Mouse (Mus musculus) neural tube, embryonic 13.5 days (tissue): ENCODE measurements at regions not wholly inside any gene's neighbourhood (a gene's known extent, or its start where the extent isn't known, plus 50 kb on each side); places are given as distances from the start of the nearest gene placed in this dataset.

Source experiments
- ATAC-seq: fragments of 200-750 bp; cut with Nextera tagmentation; 2 replicates; pipeline ENCODE4 v1.8.0; 2017; ENCODE audit warnings: low read depth, mild to moderate bottlenecking, moderate TSS enrichment, moderate library complexity
- H3K27ac ChIP-seq: fragments of 300-500 bp; sonication (generic); replicated peaks from 2 replicates; pipeline ENCODE4 v1.5.1; 2015; ENCODE audit warnings: moderate library complexity, mild to moderate bottlenecking, inconsistent platforms
- H3K27me3 ChIP-seq: fragments of 300-500 bp; sonication (generic); 2 replicates; pipeline ENCODE4 v1.6.1; 2015; ENCODE audit warnings: mild to moderate bottlenecking, inconsistent platforms
- H3K36me3 ChIP-seq: fragments of 300-500 bp; sonication (generic); 2 replicates; pipeline ENCODE4 v1.6.1; 2015; ENCODE audit warnings: mild to moderate bottlenecking, inconsistent platforms
- H3K4me1 ChIP-seq: fragments of 300-500 bp; sonication (generic); replicated peaks from 2 replicates; pipeline ENCODE4 v1.6.1; 2015; ENCODE audit warnings: inconsistent platforms
- H3K4me2 ChIP-seq: fragments of 300-500 bp; sonication (generic); 2 replicates; pipeline ENCODE4 v1.6.1; 2015; ENCODE audit warnings: inconsistent platforms, mild to moderate bottlenecking, moderate library complexity
- H3K4me3 ChIP-seq: fragments of 300-500 bp; sonication (generic); 2 replicates; pipeline ENCODE4 v1.5.1; 2015; ENCODE audit warnings: mild to moderate bottlenecking, inconsistent platforms
- H3K9ac ChIP-seq: fragments of 300-500 bp; sonication (generic); 2 replicates; pipeline ENCODE4 v1.6.1; 2015; ENCODE audit warnings: moderate library complexity, mild to moderate bottlenecking, inconsistent platforms
- H3K9me3 ChIP-seq: fragments of 300-500 bp; sonication (generic); 2 replicates; pipeline ENCODE4 v1.6.1; 2016; ENCODE audit warnings: inconsistent platforms
- WGBS: fragments of 180-500 bp; shearing (Covaris S2); methylation state at CpG from one replicate; pipeline ENCODE4 v1.1.7; 2015; 5-methylcytosine and 5-hydroxymethylcytosine counted together

- 65% methylated on average over 7 of the region's 7 CpGs for WGBS
- ATAC-seq: no peak
These were observed 412.1 kb downstream of the Sox11 start for GRCm38 (mm10) chr12:26930155-26930867.

DNA sequence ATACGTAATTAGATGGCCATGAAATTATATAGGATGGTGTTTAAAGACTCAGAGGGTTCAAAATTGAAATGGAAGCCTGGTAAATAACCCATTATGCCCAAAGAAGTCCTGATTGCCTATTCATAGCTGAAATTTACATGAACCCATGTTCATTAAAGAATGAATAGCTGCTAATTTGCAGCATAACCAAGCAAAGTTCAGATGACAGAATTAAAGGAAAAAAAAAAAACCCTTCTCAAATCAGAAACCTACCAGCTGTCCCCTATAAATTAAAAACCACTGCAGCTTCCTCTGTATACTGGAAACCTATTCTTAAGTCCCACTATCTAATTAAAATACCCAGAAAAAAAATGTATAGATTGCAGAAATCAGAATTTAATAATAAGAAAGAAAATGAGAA lies 436.2 kb downstream of the Sox11 start:
- no peak overlapping the region for H3K27ac ChIP-seq
- ATAC-seq: no peak
- no peak overlapping the region for H3K9ac ChIP-seq
- H3K9me3 ChIP-seq: no peaks in the 10 kb centered on the region
- no peak overlapping the region for H3K4me3 ChIP-seq
- WGBS: 63% methylated on average over 1 of the region's 1 CpGs
- H3K4me1 ChIP-seq: peaks cover 32% of the 10 kb centered on the region
- H3K4me2 ChIP-seq: no peak overlapping the region
- H3K36me3 ChIP-seq: no peaks in the 10 kb centered on the region
- H3K27me3 ChIP-seq: no peaks in the 10 kb centered on the region

More at GRCm38 (mm10) chr12:26930155-26930867, 412.1 kb downstream of the Sox11 start:
- H3K9ac ChIP-seq: no peak overlapping the region
- H3K4me1 ChIP-seq: no peaks in the 10 kb centered on the region
- no peak overlapping the region for H3K4me2 ChIP-seq
- H3K9me3 ChIP-seq: no peaks in the 10 kb centered on the region
- no peaks in the 10 kb centered on the region for H3K27me3 ChIP-seq
- no peak overlapping the region for H3K27ac ChIP-seq
- no peak overlapping the region for H3K4me3 ChIP-seq
- no peaks in the 10 kb centered on the region for H3K36me3 ChIP-seq

DNA sequence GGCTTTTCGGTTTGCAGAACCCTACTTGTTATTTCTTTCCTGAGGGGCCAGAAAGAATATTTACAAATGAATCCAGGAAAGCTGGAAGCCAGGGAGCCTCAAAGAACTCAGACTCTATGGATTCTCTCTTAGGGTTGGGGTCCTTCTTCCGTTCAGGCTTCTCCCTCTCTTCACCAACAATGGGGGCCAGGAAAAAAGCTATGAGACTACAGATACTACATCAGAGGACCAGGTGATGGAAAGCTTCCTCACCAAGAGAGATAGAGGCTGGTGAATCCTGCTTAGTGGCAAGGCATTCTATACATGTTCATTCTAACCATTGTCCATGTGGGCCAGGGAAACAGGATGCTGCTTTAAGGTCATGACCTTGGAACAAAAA lies 434.9 kb downstream of the Cmpk2 start:
- peak overlapping the region; percentile 31 for H3K4me3 ChIP-seq
- H3K27me3 ChIP-seq: no peaks in the 10 kb centered on the region
- peak overlapping the region; percentile 92 for H3K27ac ChIP-seq
- H3K4me2 ChIP-seq: peak overlapping the region; percentile 58
- H3K4me1 ChIP-seq: peaks cover 32% of the 10 kb centered on the region
- H3K36me3 ChIP-seq: no peaks in the 10 kb centered on the region
- H3K9me3 ChIP-seq: no peaks in the 10 kb centered on the region
- 4% methylated on average over 2 of the region's 2 CpGs for WGBS
- no peak; the same call in 1 of the 2 replicates for ATAC-seq
- H3K9ac ChIP-seq: no peak overlapping the region; the same call in 1 of the 2 replicates

DNA sequence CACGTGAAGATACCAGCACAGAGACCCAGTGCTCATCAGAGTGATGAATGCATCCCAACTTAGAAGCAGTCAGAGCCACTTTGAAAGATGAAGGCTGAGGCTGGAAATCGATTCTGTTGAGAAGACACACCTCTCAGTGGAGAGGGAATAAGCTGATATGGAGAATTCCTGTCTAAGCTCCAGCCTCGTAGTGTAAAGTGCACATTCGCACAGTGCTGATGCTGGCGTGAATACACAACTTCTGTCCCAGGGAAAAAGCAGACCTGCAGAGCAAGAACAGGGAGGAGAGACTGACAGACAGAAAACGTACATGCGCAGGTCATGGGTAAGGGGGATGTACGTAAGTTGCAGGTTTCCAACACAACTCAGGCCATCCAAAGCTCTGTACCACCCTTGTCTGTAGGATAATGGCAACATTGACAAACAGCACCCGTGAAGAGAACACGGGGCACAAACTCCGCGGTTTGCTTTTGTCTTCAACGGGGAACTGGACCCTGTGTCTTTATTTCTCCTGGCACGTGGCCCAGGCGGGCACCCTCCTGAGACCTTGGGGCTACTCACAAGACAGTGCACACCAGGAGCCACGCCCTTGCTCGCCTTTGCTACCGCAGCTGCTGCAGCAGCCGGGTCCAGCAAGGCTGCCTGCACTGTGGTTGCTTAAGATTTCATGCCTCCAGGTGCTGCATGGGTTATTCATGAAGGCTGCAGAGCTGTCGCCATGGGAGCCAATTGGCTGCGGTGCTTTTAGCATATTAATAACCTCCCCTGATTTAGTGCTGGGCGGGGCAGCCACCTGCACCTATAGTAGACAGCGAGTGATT lies 434.3 kb downstream of the Cmpk2 start:
- Histone ChIP-seq H3K9ac (peak overlapping the region; percentile 62), H3K27me3 (no peaks in the 10 kb centered on the region), H3K4me1 (peaks cover 32% of the 10 kb centered on the region), H3K36me3 (no peaks in the 10 kb centered on the region), H3K9me3 (no peaks in the 10 kb centered on the region), H3K4me3 (peak overlapping the region; percentile 31), H3K4me2 (peak overlapping the region; percentile 58), H3K27ac (peak overlapping the region; percentile 92)
- ATAC-seq: peak; percentile 93
- 10% methylated on average over 23 of the region's 23 CpGs for WGBS

DNA sequence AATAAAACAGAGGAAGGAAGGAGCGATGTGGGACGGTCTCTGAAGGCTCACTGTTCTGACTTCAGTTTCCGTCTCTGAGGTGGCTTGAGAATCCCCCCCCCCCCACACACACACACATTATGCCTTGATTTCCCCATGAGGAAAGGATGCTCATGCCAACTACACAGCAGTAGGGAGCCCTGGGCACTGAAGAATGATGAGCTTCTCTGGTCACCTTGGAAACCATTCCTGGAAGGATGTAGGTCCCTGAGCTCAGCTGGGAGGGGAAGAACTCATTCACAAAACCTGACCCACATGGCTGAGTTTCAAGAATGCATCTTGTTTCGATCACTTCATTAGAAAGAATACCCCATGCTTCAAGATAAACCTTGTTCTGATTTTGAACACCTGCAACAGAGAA lies 422.2 kb downstream of the Cmpk2 start:
- no peaks in the 10 kb centered on the region for H3K9me3 ChIP-seq
- no peaks in the 10 kb centered on the region for H3K36me3 ChIP-seq
- no peak overlapping the region for H3K9ac ChIP-seq
- no peak overlapping the region for H3K4me2 ChIP-seq
- 15% methylated on average over 4 of the region's 4 CpGs for WGBS
- no peak overlapping the region for H3K27ac ChIP-seq
- peaks cover 30% of the 10 kb centered on the region for H3K4me1 ChIP-seq
- H3K27me3 ChIP-seq: no peaks in the 10 kb centered on the region
- no peak overlapping the region for H3K4me3 ChIP-seq
- 0 out of 2 replicates have a peak, but pooled peaks have one; percentile 65 for ATAC-seq

DNA sequence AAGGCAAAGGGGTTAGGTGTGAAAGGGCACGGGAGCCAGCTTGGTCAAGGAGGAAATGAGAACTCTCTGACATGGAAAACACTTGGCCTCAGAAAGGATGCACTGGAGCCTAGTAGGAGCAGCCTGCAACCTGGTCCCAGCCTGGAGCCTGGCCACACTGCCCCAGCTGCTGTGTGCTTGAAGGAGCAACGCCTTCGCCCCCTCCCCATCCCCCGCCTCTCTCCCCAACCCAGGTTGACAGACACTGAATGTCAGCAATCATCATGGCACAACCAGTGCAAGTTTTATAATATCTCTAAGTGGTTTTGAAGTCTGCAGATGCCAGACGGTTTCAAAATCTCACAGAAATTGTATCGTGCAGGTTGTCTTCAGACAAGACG lies 417.6 kb downstream of the Cmpk2 start:
- H3K27me3 ChIP-seq: no peaks in the 10 kb centered on the region
- no peak overlapping the region for H3K4me2 ChIP-seq
- WGBS: 63% methylated on average over 7 of the region's 7 CpGs
- no peak overlapping the region for H3K4me3 ChIP-seq
- ATAC-seq: no peak
- peak overlapping the region; percentile 93 for H3K27ac ChIP-seq
- H3K9me3 ChIP-seq: no peaks in the 10 kb centered on the region
- H3K9ac ChIP-seq: no peak overlapping the region
- no peaks in the 10 kb centered on the region for H3K36me3 ChIP-seq
- H3K4me1 ChIP-seq: peaks cover 64% of the 10 kb centered on the region

- ATAC-seq: peak; percentile 55; the same call in 1 of the 2 replicates
- no peaks in the 10 kb centered on the region for H3K27me3 ChIP-seq
- H3K9ac ChIP-seq: peak overlapping the region; percentile 43; the same call in 1 of the 2 replicates
- H3K36me3 ChIP-seq: no peaks in the 10 kb centered on the region
- H3K4me1 ChIP-seq: peaks cover 61% of the 10 kb centered on the region
- H3K4me2 ChIP-seq: peak overlapping the region; percentile 27
- peak overlapping the region; percentile 93 for H3K27ac ChIP-seq
- 24% methylated on average over 12 of the region's 12 CpGs for WGBS
- no peak overlapping the region for H3K4me3 ChIP-seq
- no peaks in the 10 kb centered on the region for H3K9me3 ChIP-seq
These were observed 417.0 kb downstream of the Cmpk2 start for GRCm38 (mm10) chr12:26885831-26886634.

DNA sequence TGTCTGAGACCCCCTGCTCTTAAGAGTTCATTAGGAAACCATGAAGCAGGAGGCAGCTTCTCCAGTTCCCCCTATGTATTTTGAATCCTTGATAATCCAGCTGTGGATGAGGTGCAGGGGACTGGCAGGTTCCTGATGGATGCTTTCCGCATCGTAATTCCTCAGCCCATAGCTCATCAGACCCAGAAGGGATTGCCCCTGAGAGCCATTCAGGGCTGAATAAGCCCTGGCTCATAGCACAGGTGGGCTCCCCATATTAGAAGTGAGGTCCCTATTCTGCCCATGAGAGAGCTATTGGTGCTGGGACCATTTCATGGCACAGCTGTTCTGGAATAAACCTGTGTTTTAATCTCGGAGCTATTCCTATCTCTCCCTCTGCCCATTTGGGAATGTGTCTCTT lies 416.1 kb downstream of the Cmpk2 start:
- peak; percentile 60; the same call in 1 of the 2 replicates for ATAC-seq

DNA sequence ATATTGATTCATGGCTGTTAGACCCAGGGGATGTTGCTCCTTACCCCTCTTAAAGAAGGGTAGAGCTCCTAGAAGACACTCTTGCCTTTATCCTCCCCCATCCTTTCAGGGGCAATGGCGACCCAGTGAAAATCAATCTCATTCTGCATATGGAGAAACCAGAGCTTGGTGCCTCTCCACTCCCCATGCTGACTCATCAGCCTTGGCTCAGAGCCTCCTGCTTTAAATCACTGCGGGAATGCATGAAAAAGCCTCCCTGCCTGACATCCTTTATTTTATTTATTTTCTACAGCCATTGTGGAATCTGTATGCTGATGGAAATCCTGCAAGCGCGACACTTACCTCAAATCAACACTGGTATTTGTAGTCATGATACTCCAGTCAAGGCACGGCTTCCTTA lies 415.2 kb downstream of the Cmpk2 start:
- ATAC-seq: 0 out of 2 replicates have a peak, but pooled peaks have one; percentile 20
- no peak overlapping the region for H3K4me2 ChIP-seq
- H3K36me3 ChIP-seq: no peaks in the 10 kb centered on the region
- H3K27me3 ChIP-seq: no peaks in the 10 kb centered on the region
- H3K27ac ChIP-seq: peak overlapping the region; percentile 93
- H3K4me1 ChIP-seq: peaks cover 64% of the 10 kb centered on the region
- H3K4me3 ChIP-seq: no peak overlapping the region
- no peak overlapping the region for H3K9ac ChIP-seq
- WGBS: 20% methylated on average over 5 of the region's 5 CpGs
- no peaks in the 10 kb centered on the region for H3K9me3 ChIP-seq

More for the DNA sequence above, 416.1 kb downstream of the Cmpk2 start:
- peak overlapping the region; percentile 27; the same call in 1 of the 2 replicates for H3K4me2 ChIP-seq
- H3K9ac ChIP-seq: no peak overlapping the region
- no peaks in the 10 kb centered on the region for H3K27me3 ChIP-seq
- peaks cover 61% of the 10 kb centered on the region for H3K4me1 ChIP-seq
- peak overlapping the region; percentile 93 for H3K27ac ChIP-seq
- H3K36me3 ChIP-seq: no peaks in the 10 kb centered on the region
- no peak overlapping the region for H3K4me3 ChIP-seq
- 30% methylated on average over 3 of the region's 3 CpGs for WGBS
- H3K9me3 ChIP-seq: no peaks in the 10 kb centered on the region

- H3K9me3 ChIP-seq: no peaks in the 10 kb centered on the region
- peak; percentile 88 for ATAC-seq
- peaks cover 35% of the 10 kb centered on the region for H3K4me1 ChIP-seq
- no peak overlapping the region for H3K4me3 ChIP-seq
- H3K9ac ChIP-seq: no peak overlapping the region
- H3K27me3 ChIP-seq: no peaks in the 10 kb centered on the region
- H3K36me3 ChIP-seq: no peaks in the 10 kb centered on the region
- H3K27ac ChIP-seq: peak overlapping the region; percentile 83
- H3K4me2 ChIP-seq: no peak overlapping the region
- WGBS: 14% methylated on average over 2 of the region's 2 CpGs
These were observed 408.7 kb downstream of the Cmpk2 start for GRCm38 (mm10) chr12:26877691-26878121.

DNA sequence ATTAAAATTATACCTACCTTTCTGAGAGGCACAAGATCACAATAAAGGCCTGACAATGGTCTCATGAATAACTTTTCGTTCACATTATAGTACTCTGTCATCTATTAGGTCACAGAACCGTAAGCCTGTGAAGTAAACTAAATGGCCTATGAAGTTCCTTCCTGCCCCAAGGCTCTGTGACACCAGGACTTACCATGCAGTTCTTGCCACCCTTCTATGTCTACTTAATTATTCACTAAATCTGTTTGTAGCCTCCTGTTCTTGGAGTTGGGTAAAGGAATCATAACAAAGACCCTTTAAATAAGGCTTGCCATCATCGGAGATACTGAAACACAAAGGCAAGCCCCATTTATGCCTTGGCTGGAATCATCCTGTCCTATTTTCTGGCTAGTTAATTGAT lies 408.3 kb downstream of the Cmpk2 start:
- WGBS: 42% methylated on average over 3 of the region's 3 CpGs
- 0 out of 2 replicates have a peak, but pooled peaks have one; percentile 19 for ATAC-seq
- peak overlapping the region; percentile 83 for H3K27ac ChIP-seq
- H3K9me3 ChIP-seq: no peaks in the 10 kb centered on the region
- no peaks in the 10 kb centered on the region for H3K36me3 ChIP-seq
- no peak overlapping the region for H3K4me3 ChIP-seq
- H3K9ac ChIP-seq: no peak overlapping the region
- no peaks in the 10 kb centered on the region for H3K27me3 ChIP-seq
- peaks cover 35% of the 10 kb centered on the region for H3K4me1 ChIP-seq
- H3K4me2 ChIP-seq: no peak overlapping the region
